Mouse (Mus musculus): Measurements from ENCODE around the gene Arfgap2.

The Arfgap2 gene

GRCm38 (mm10) chr2:91259493-91259892 lies 5.3 kb upstream of the Arfgap2 start:
- no peak for DNase-seq (ENCODE audit: low spot score)

GRCm38 (mm10) chr2:91263692-91264660 lies 798 bp upstream of the Arfgap2 start:
- DNase-seq (ENCODE audit: low spot score): no peak

- DNase-seq (ENCODE audit: low spot score): no peak
Measured at GRCm38 (mm10) chr2:91268042-91268441, 3.3 kb downstream of the Arfgap2 start.

- no peak for DNase-seq (ENCODE audit: low spot score)
Measured at GRCm38 (mm10) chr2:91268706-91269105, 3.9 kb downstream of the Arfgap2 start.

GRCm38 (mm10) chr2:91269687-91270133 lies 4.9 kb downstream of the Arfgap2 start:
- DNase-seq (ENCODE audit: low spot score): no peak

GRCm38 (mm10) chr2:91278749-91279371 lies 14.1 kb downstream of the Arfgap2 start:
- DNase-seq (ENCODE audit: low spot score): peak; percentile 87

- no peak for DNase-seq (ENCODE audit: low spot score)
Measured at GRCm38 (mm10) chr2:91279372-91279755, 14.6 kb downstream of the Arfgap2 start.

GRCm38 (mm10) chr2:91281366-91281765 lies 16.6 kb downstream of the Arfgap2 start:
- DNase-seq (ENCODE audit: low spot score): no peak

- no peak for DNase-seq (ENCODE audit: low spot score)
Measured at GRCm38 (mm10) chr2:91283972-91284371, 19.2 kb downstream of the Arfgap2 start.

GRCm38 (mm10) chr2:91284375-91285199 lies 19.8 kb downstream of the Arfgap2 start:
- DNase-seq (ENCODE audit: low spot score): no peak

- peak; percentile 90 for DNase-seq (ENCODE audit: low spot score)
Measured at GRCm38 (mm10) chr2:91285885-91286505, 21.2 kb downstream of the Arfgap2 start.

- DNase-seq (ENCODE audit: low spot score): no peak
Measured at GRCm38 (mm10) chr2:91287563-91287962, 22.8 kb downstream of the Arfgap2 start.

GRCm38 (mm10) chr2:91291197-91292007 lies 26.6 kb downstream of the Arfgap2 start:
- no peak for DNase-seq (ENCODE audit: low spot score)

- no peak for DNase-seq (ENCODE audit: low spot score)
Measured at GRCm38 (mm10) chr2:91294226-91294625, 29.5 kb downstream of the Arfgap2 start.

- DNase-seq (ENCODE audit: low spot score): no peak
Measured at GRCm38 (mm10) chr2:91295895-91296294, 31.1 kb downstream of the Arfgap2 start.

GRCm38 (mm10) chr2:91299156-91299555 lies 34.4 kb downstream of the Arfgap2 start:
- no peak for DNase-seq (ENCODE audit: low spot score)

- DNase-seq (ENCODE audit: low spot score): no peak
Measured at GRCm38 (mm10) chr2:91300784-91301183, 36.0 kb downstream of the Arfgap2 start.

- no peak for DNase-seq (ENCODE audit: low spot score)
Measured at GRCm38 (mm10) chr2:91301836-91302235, 37.1 kb downstream of the Arfgap2 start.

- no peak for DNase-seq (ENCODE audit: low spot score)
Measured at GRCm38 (mm10) chr2:91302845-91303244, 38.1 kb downstream of the Arfgap2 start.

GRCm38 (mm10) chr2:91305926-91306325 lies 41.2 kb downstream of the Arfgap2 start:
- DNase-seq (ENCODE audit: low spot score): no peak

GRCm38 (mm10) chr2:91306589-91306988 lies 41.8 kb downstream of the Arfgap2 start:
- DNase-seq (ENCODE audit: low spot score): no peak
